Mouse (Mus musculus) heart, adult 2 months (tissue): ENCODE measurements around the gene Ccdc85b. TPM values are rescaled to one million over a fixed set of nuclear protein-coding genes. Genes with fewer than 3 reads are reported as not detected.

Experiments
- DNase-seq, 2 experiments: peaks; one replicate each; pipeline ENCODE4 v3.0.0; 2021
- H3K27ac ChIP-seq: fragments of 200-600 bp; 2 replicates; pipeline ENCODE4 v1.8.1; 2022
- H3K27me3 ChIP-seq: fragments of 200-500 bp; 2 replicates; pipeline ENCODE4 v1.6.1; 2012; ENCODE audit warnings: mild to moderate bottlenecking, low read length, inconsistent platforms, mixed read lengths; ENCODE audit not compliant: control insufficient read depth, insufficient read depth
- H3K36me3 ChIP-seq: fragments of 200-500 bp; 2 replicates; pipeline ENCODE4 v1.6.1; 2012; ENCODE audit warnings: low read length, inconsistent platforms; ENCODE audit not compliant: control insufficient read depth, insufficient read depth
- H3K4me1 ChIP-seq: fragments of 200-500 bp; 2 replicates; pipeline ENCODE4 v1.6.1; 2011; ENCODE audit warnings: low read length; ENCODE audit not compliant: control insufficient read depth, insufficient read depth
- H3K4me3 ChIP-seq: fragments of 200-600 bp; 2 replicates; pipeline ENCODE4 v1.8.1; 2022
- H3K79me2 ChIP-seq: fragments of 200-500 bp; replicated peaks from 2 replicates; pipeline ENCODE4 v1.6.1; 2012; ENCODE audit warnings: mild to moderate bottlenecking, inconsistent platforms, low read length, moderate library complexity, mixed read lengths; ENCODE audit not compliant: control insufficient read depth, insufficient read depth
- H3K9ac ChIP-seq: fragments of 200-500 bp; 2 replicates; pipeline ENCODE4 v1.6.1; 2012; ENCODE audit warnings: low read depth, mild to moderate bottlenecking, control low read depth, inconsistent platforms, low read length, mixed read lengths
- CTCF ChIP-seq: fragments of 200-600 bp; IDR thresholded peaks from 2 replicates; pipeline ENCODE4 v1.8.1; 2022; ENCODE audit warnings: antibody characterized with exemption, mild to moderate bottlenecking, moderate library complexity
- EP300 ChIP-seq: fragments of 200-500 bp; IDR thresholded peaks from 2 replicates; pipeline ENCODE4 v1.6.1; 2011; ENCODE audit warnings: low read depth, low read length, control low read depth; ENCODE audit not compliant: insufficient read depth
- POLR2A ChIP-seq: fragments of 200-500 bp; IDR thresholded peaks from 2 replicates; pipeline ENCODE4 v1.6.1; 2011; ENCODE audit warnings: mild to moderate bottlenecking, low read depth, low read length, control low read depth; ENCODE audit not compliant: insufficient read depth
- WGBS: fragments of 180-500 bp; shearing (Covaris S2); methylation state at CpG from one replicate; pipeline ENCODE4 v1.1.7; 2018; 5-methylcytosine and 5-hydroxymethylcytosine counted together
- intact Hi-C: fragments of 180-260 bp; cut with DNase I; formaldehyde crosslinking; loops from one replicate; pipeline ENCODE4 v1.15.1; 2025
- polyA plus RNA-seq: library from polyadenylated mRNA; depleted of rRNA; stranded (reverse); fragments of >200 nt; gene quantifications from 2 replicates; pipeline ENCODE4 v1.2.3, GENCODE M21; 2012
- total RNA-seq, 2 experiments: library from RNA; stranded (reverse); gene quantifications; 2 replicates each; pipeline ENCODE4 v1.2.3; 2021

Ccdc85b gene
- total and polyA plus RNA-seq, 3 experiments = 6.1 to 9.7 (median 6.3) TPM

- DNase-seq = no peak
These were observed 27.3 kb downstream of the Ccdc85b start for GRCm38 (mm10) chr19:5430408-5430807.

GRCm38 (mm10) chr19:5429806-5430205 is 27.9 kb downstream of the Ccdc85b start:
- DNase-seq = peak; percentile 56 to 73
- Histone ChIP-seq H3K4me1 (peaks cover 16% of the 10 kb centered on the region), H3K27ac (no peak overlapping the region), H3K79me2 (peaks cover 6% of the 10 kb centered on the region; the same call in 1 of the 2 replicates), H3K4me3 (no peak overlapping the region), H3K9ac (no peak overlapping the region), H3K27me3 (no peaks in the 10 kb centered on the region), H3K36me3 (peaks cover 2% of the 10 kb centered on the region)
- TF ChIP-seq POLR2A = no peak
- TF ChIP-seq CTCF = no peak
- no peak for TF ChIP-seq EP300
- WGBS = 36% methylated on average over 8 of the region's 8 CpGs
- intact Hi-C loops = loop anchor here (2.0 kb wide), 2 partner anchors 63 to 91 kb away; partner anchors contain the start of genes Banf1 and Eif1ad

More at GRCm38 (mm10) chr19:5430408-5430807, 27.3 kb downstream of the Ccdc85b start:
- H3K4me1 ChIP-seq = peaks cover 16% of the 10 kb centered on the region
- no peak overlapping the region for H3K27ac ChIP-seq
- peaks cover 2% of the 10 kb centered on the region for H3K36me3 ChIP-seq
- intact Hi-C loops = no loop called here
- H3K79me2 ChIP-seq = peaks cover 6% of the 10 kb centered on the region; the same call in 1 of the 2 replicates
- H3K9ac ChIP-seq = no peak overlapping the region
- TF ChIP-seq EP300 (no peak), CTCF (no peak), POLR2A (no peak)
- 57% methylated on average over 1 of the region's 1 CpGs for WGBS
- H3K4me3 ChIP-seq = no peak overlapping the region
- H3K27me3 ChIP-seq = no peaks in the 10 kb centered on the region

- no peak for DNase-seq
These were observed 28.5 kb downstream of the Ccdc85b start for GRCm38 (mm10) chr19:5429219-5429618.

GRCm38 (mm10) chr19:5428083-5428482 is 29.6 kb downstream of the Ccdc85b start:
- TF ChIP-seq CTCF = peak; percentile 76
- TF ChIP-seq EP300 = no peak
- 86% methylated on average over 2 of the region's 2 CpGs for WGBS
- intact Hi-C loops = loop anchor here (2.0 kb wide), 2 partner anchors 61 to 89 kb away; partner anchors contain the start of genes Banf1 and Eif1ad

More at GRCm38 (mm10) chr19:5429219-5429618, 28.5 kb downstream of the Ccdc85b start:
- WGBS = 70% methylated on average over 4 of the region's 4 CpGs
- Histone ChIP-seq H3K27ac (no peak overlapping the region), H3K9ac (no peak overlapping the region), H3K4me1 (peaks cover 16% of the 10 kb centered on the region), H3K79me2 (peaks cover 6% of the 10 kb centered on the region; the same call in 1 of the 2 replicates), H3K27me3 (no peaks in the 10 kb centered on the region), H3K4me3 (no peak overlapping the region), H3K36me3 (peaks cover 2% of the 10 kb centered on the region)
- TF ChIP-seq POLR2A (no peak), CTCF (no peak), EP300 (no peak)
- intact Hi-C loops = loop anchor here (2.0 kb wide), 2 partner anchors 62 to 90 kb away; partner anchors contain the start of genes Banf1 and Eif1ad

GRCm38 (mm10) chr19:5426640-5427290 is 30.9 kb downstream of the Ccdc85b start:
- TF ChIP-seq POLR2A (0 out of 2 replicates have a peak, but pooled peaks have one; percentile 5), EP300 (no peak)
- Histone ChIP-seq H3K4me1 (peaks cover 15% of the 10 kb centered on the region), H3K4me3 (no peak overlapping the region), H3K27ac (no peak overlapping the region), H3K27me3 (no peaks in the 10 kb centered on the region), H3K79me2 (peaks cover 6% of the 10 kb centered on the region; the same call in 1 of the 2 replicates), H3K36me3 (peaks cover 2% of the 10 kb centered on the region), H3K9ac (no peak overlapping the region)
- WGBS = 84% methylated on average over 13 of the region's 13 CpGs
- intact Hi-C loops = no loop called here
- no peak for DNase-seq

More at GRCm38 (mm10) chr19:5428083-5428482, 29.6 kb downstream of the Ccdc85b start:
- H3K4me1 ChIP-seq = peaks cover 15% of the 10 kb centered on the region
- H3K79me2 ChIP-seq = peaks cover 6% of the 10 kb centered on the region; the same call in 1 of the 2 replicates
- H3K36me3 ChIP-seq = peaks cover 2% of the 10 kb centered on the region
- no peak overlapping the region for H3K9ac ChIP-seq
- no peak overlapping the region; the same call in 1 of the 2 replicates for H3K27ac ChIP-seq
- H3K27me3 ChIP-seq = no peaks in the 10 kb centered on the region
- no peak overlapping the region for H3K4me3 ChIP-seq
- DNase-seq = peak in 1 of 2 experiments; percentile 36
